Mouse (Mus musculus): ENCODE data around the gene Asic1. TPM values are rescaled to one million over a fixed set of nuclear protein-coding genes. Genes with fewer than 3 reads are reported as not detected.
A peak's percentile ranks its signal among the peaks of the same experiment; 100 is the strongest.

The Asic1 gene
- polyA plus RNA-seq, 1 experiment from 2014 or later: 1.5 TPM

DNA sequence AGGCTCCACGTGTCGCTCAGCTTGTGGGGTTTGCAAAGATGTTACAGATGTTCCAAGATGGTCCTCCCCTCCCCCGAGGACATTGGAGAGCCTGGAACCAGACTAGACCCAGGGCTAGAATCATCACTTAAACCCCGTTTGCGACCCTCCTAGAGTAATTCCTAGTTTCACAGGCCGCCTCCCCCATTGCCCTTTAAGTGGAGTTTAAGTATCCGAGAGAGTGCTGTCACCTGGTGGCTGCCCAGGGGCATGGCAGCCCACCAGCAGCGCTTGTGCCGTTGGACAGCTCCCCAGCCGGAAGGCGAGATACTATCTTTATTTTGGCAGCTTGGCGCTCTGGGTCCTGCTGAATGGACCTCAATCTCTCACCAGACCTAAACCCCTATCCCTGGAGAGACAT lies 1.3 kb upstream of the Asic1 start:
- no peak for ATAC-seq (ENCODE audit: insufficient number of reproducible peaks, insufficient read depth, low FRiP score, low read depth)
- H3K4me3 ChIP-seq (ENCODE audit: low read depth, low read length): no peak overlapping the region
- peaks cover 6% of the 10 kb centered on the region; the same call in 1 of the 2 replicates for H3K4me1 ChIP-seq (ENCODE audit: control insufficient read depth, insufficient read depth, low read length)
- no peaks in the 10 kb centered on the region for H3K36me3 ChIP-seq (ENCODE audit: control insufficient read depth, insufficient read depth, low read length)
- no peak overlapping the region for H3K27ac ChIP-seq (ENCODE audit: low read length)
- H3K27me3 ChIP-seq (ENCODE audit: control insufficient read depth, insufficient read depth, low read length): peaks cover 34% of the 10 kb centered on the region
- WGBS: 1% methylated on average over 12 of the region's 12 CpGs
- H3K9ac ChIP-seq (replicated peaks; ENCODE audit: low read depth, low read length): no peak overlapping the region
- no peak overlapping the region for H3K4me2 ChIP-seq (replicated peaks; ENCODE audit: low read depth, low read length)
- H3K9me3 ChIP-seq (ENCODE audit: control insufficient read depth, low read depth, low read length): no peaks in the 10 kb centered on the region

DNA sequence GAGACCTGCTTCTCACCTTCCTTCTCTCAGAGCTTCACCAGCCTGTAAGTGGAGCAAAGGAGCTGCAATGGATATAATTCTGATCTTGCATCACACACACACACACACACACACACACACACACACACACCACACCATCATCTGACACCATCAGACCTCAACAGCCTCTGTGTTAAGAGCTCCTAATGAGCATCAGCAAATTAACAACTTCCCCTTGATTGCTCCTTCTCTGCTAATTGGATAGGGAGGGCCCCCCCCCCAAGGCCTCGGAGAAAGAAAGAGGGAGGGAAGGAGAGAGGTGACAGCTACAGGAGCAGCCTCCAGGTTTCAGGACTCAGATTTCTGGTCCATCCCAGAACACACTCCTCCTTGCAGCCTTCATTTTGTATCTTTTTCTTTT lies 776 bp upstream of the Asic1 start:
- Histone ChIP-seq H3K27ac (ENCODE audit: low read length) (no peak overlapping the region), H3K9ac (replicated peaks; ENCODE audit: low read depth, low read length) (no peak overlapping the region), H3K4me3 (ENCODE audit: low read depth, low read length) (no peak overlapping the region), H3K9me3 (ENCODE audit: control insufficient read depth, low read depth, low read length) (no peaks in the 10 kb centered on the region), H3K4me1 (ENCODE audit: control insufficient read depth, insufficient read depth, low read length) (peaks cover under 1% of the 10 kb centered on the region; the same call in 1 of the 2 replicates), H3K27me3 (ENCODE audit: control insufficient read depth, insufficient read depth, low read length) (peaks cover 34% of the 10 kb centered on the region), H3K36me3 (ENCODE audit: control insufficient read depth, insufficient read depth, low read length) (no peaks in the 10 kb centered on the region), H3K4me2 (replicated peaks; ENCODE audit: low read depth, low read length) (no peak overlapping the region)
- ATAC-seq (ENCODE audit: insufficient number of reproducible peaks, insufficient read depth, low FRiP score, low read depth): no peak
- 0% methylated on average over 1 of the region's 1 CpGs for WGBS

DNA sequence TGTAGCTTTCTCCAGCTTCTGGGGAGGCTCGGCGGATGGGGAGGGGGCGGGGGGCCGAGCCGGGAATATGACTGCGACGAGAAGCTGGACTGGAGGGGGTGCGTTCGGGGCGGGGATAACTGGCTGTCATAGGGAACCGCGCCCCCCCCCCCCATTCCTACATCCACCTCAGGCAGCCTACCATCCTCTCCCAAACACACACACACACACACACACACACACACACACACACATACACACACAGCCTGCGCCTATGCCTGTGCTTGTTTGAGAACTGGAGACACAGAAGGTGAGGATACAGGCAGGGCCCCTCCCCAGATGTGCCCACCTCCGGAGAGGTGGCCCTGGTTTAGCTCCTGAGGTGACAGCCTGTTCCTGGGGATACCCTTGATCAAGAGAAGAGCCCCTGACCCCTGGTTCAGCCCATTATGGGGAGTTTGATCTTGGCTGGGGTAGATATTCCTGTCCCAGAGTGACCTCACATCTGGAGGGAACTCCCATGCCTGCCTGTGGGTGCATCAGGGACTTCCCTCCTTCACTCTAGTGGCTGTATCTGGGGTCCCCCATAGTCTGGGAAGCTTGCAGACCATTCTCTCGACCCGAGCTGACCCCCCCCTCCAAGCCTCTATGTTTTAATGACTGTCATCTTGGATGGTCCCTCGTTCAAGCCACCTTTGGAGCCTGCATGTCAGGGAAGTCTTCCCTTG lies 949 bp downstream of the Asic1 start:
- peak overlapping the region; percentile 49 for H3K4me3 ChIP-seq (ENCODE audit: low read depth, low read length)

DNA sequence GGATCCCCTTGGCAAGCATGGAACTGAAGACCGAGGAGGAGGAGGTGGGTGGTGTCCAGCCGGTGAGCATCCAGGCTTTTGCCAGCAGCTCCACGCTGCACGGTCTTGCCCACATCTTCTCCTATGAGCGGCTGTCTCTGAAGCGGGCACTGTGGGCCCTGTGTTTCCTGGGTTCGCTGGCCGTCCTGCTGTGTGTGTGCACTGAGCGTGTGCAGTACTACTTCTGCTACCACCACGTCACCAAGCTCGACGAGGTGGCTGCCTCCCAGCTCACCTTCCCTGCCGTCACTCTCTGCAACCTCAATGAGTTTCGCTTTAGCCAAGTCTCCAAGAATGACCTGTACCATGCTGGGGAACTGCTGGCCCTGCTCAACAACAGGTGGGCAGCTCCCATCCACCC lies 1.6 kb downstream of the Asic1 start:
- H3K4me3 ChIP-seq (ENCODE audit: low read depth, low read length): no peak overlapping the region
- no peak overlapping the region for H3K9ac ChIP-seq (replicated peaks; ENCODE audit: low read depth, low read length)
- no peak overlapping the region for H3K27ac ChIP-seq (ENCODE audit: low read length)
- H3K36me3 ChIP-seq (ENCODE audit: control insufficient read depth, insufficient read depth, low read length): no peaks in the 10 kb centered on the region
- no peaks in the 10 kb centered on the region for H3K9me3 ChIP-seq (ENCODE audit: control insufficient read depth, low read depth, low read length)
- WGBS: 65% methylated on average over 14 of the region's 14 CpGs
- H3K4me2 ChIP-seq (replicated peaks; ENCODE audit: low read depth, low read length): no peak overlapping the region
- no peaks in the 10 kb centered on the region for H3K4me1 ChIP-seq (ENCODE audit: control insufficient read depth, insufficient read depth, low read length)
- peaks cover 26% of the 10 kb centered on the region for H3K27me3 ChIP-seq (ENCODE audit: control insufficient read depth, insufficient read depth, low read length)
- ATAC-seq (ENCODE audit: insufficient number of reproducible peaks, insufficient read depth, low FRiP score, low read depth): no peak

More for the DNA sequence above, 949 bp downstream of the Asic1 start:
- Histone ChIP-seq H3K4me2 (replicated peaks; ENCODE audit: low read depth, low read length) (peak overlapping the region; percentile 95), H3K27me3 (ENCODE audit: control insufficient read depth, insufficient read depth, low read length) (peaks cover 29% of the 10 kb centered on the region), H3K27ac (ENCODE audit: low read length) (no peak overlapping the region), H3K9me3 (ENCODE audit: control insufficient read depth, low read depth, low read length) (no peaks in the 10 kb centered on the region), H3K36me3 (ENCODE audit: control insufficient read depth, insufficient read depth, low read length) (no peaks in the 10 kb centered on the region), H3K4me1 (ENCODE audit: control insufficient read depth, insufficient read depth, low read length) (no peaks in the 10 kb centered on the region), H3K9ac (replicated peaks; ENCODE audit: low read depth, low read length) (no peak overlapping the region; the same call in 1 of the 2 replicates)
- no peak for ATAC-seq (ENCODE audit: insufficient number of reproducible peaks, insufficient read depth, low FRiP score, low read depth)
- WGBS: 10% methylated on average over 10 of the region's 17 CpGs

DNA sequence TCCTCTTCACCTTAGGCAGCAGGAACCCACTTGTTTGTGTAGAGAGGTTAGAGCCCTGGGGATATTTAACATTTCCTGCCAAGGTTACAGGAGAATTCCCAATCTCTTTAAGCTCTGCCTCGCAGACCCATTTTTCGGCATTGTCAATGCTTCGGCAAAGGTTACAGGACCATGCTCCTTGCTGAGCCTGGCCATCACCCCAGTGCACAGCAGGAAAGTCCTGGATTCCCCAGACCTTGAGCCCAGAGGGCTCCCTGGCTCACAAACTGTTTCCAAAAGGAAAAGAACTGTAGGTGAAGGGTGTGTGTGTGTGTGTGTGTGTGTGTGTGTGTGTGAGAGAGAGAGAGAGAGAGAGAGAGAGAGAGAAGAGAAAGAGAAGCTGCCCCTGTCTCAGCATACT lies 4.7 kb downstream of the Asic1 start:
- Histone ChIP-seq H3K9me3 (ENCODE audit: control insufficient read depth, low read depth, low read length) (no peaks in the 10 kb centered on the region), H3K27me3 (ENCODE audit: control insufficient read depth, insufficient read depth, low read length) (peaks cover 22% of the 10 kb centered on the region), H3K4me2 (replicated peaks; ENCODE audit: low read depth, low read length) (no peak overlapping the region), H3K9ac (replicated peaks; ENCODE audit: low read depth, low read length) (no peak overlapping the region), H3K36me3 (ENCODE audit: control insufficient read depth, insufficient read depth, low read length) (no peaks in the 10 kb centered on the region), H3K27ac (ENCODE audit: low read length) (no peak overlapping the region), H3K4me1 (ENCODE audit: control insufficient read depth, insufficient read depth, low read length) (0 out of 2 replicates have a peak, but pooled peaks cover 4% of the 10 kb centered on the region), H3K4me3 (ENCODE audit: low read depth, low read length) (no peak overlapping the region)
- ATAC-seq (ENCODE audit: insufficient number of reproducible peaks, insufficient read depth, low FRiP score, low read depth): no peak
- 81% methylated on average over 3 of the region's 3 CpGs for WGBS

DNA sequence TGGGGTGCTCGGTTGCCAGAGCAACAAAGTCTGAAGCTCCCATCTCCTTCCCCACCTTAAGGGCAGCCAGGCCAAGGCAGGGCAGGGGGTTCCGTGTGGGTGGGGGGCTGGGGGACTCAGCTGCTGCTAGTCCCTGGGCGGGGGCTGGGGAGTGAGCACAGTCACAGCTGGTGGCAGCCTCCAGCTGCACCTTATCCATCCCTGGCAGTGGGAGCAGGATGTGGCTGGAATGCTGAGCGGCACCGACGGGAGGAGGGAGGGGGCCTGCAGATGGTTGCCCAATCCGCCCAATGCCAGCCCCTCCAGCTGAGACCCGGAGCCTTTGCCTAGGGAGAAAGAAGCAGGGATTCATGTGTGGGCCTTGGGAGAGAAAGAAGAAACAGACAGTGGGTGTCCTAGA lies 6.9 kb downstream of the Asic1 start:
- Histone ChIP-seq H3K4me1 (ENCODE audit: control insufficient read depth, insufficient read depth, low read length) (0 out of 2 replicates have a peak, but pooled peaks cover 4% of the 10 kb centered on the region), H3K27ac (ENCODE audit: low read length) (no peak overlapping the region), H3K36me3 (ENCODE audit: control insufficient read depth, insufficient read depth, low read length) (no peaks in the 10 kb centered on the region), H3K4me2 (replicated peaks; ENCODE audit: low read depth, low read length) (no peak overlapping the region), H3K27me3 (ENCODE audit: control insufficient read depth, insufficient read depth, low read length) (0 out of 2 replicates have a peak, but pooled peaks cover 9% of the 10 kb centered on the region), H3K9ac (replicated peaks; ENCODE audit: low read depth, low read length) (no peak overlapping the region), H3K9me3 (ENCODE audit: control insufficient read depth, low read depth, low read length) (no peaks in the 10 kb centered on the region), H3K4me3 (ENCODE audit: low read depth, low read length) (no peak overlapping the region)
- no peak for ATAC-seq (ENCODE audit: insufficient number of reproducible peaks, insufficient read depth, low FRiP score, low read depth)
- 36% methylated on average over 8 of the region's 8 CpGs for WGBS

DNA sequence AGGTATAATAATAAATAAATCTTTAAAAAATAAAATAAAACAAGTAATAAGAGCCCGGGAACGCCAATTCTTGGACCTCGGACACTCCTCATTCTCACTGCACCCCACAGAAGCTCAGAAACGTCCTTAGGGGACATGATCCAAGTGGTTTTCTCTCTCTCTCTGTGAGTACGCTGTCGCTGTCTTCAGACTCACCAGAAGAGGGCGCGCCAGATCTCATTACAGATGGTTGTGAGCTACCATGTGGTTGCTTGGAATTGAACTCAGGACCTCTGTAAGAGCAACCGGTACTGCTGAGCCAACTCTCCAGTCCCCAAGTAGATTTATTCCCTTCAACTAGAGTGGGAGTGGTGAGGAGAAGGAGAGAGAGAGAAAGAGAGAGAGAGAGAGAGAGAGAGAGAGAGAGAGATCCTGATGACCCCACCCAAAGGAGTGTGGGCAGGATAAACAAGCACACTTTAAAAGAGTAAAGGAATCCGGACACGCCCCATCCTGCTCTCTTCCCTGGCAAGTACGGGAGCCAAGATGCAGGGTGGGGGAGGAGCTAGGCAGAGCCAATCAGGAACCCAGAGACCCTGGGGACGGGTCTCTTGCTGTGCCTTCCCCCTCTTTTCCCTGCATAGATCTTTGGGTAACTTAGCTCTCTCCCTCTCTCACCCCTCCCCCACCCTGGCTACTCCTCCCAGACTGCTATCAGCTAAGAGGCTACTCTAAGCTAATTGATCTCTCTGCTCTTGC lies 8.1 kb downstream of the Asic1 start:
- H3K4me2 ChIP-seq (replicated peaks; ENCODE audit: low read depth, low read length): no peak overlapping the region
- H3K27me3 ChIP-seq (ENCODE audit: control insufficient read depth, insufficient read depth, low read length): 0 out of 2 replicates have a peak, but pooled peaks cover 3% of the 10 kb centered on the region
- 0 out of 2 replicates have a peak, but pooled peaks cover 4% of the 10 kb centered on the region for H3K4me1 ChIP-seq (ENCODE audit: control insufficient read depth, insufficient read depth, low read length)
- H3K27ac ChIP-seq (ENCODE audit: low read length): no peak overlapping the region
- no peak overlapping the region for H3K9ac ChIP-seq (replicated peaks; ENCODE audit: low read depth, low read length)
- ATAC-seq (ENCODE audit: insufficient number of reproducible peaks, insufficient read depth, low FRiP score, low read depth): peak; percentile 54; the same call in 1 of the 2 replicates
- WGBS: 15% methylated on average over 13 of the region's 13 CpGs
- H3K36me3 ChIP-seq (ENCODE audit: control insufficient read depth, insufficient read depth, low read length): no peaks in the 10 kb centered on the region
- no peak overlapping the region for H3K4me3 ChIP-seq (ENCODE audit: low read depth, low read length)
- no peaks in the 10 kb centered on the region for H3K9me3 ChIP-seq (ENCODE audit: control insufficient read depth, low read depth, low read length)

DNA sequence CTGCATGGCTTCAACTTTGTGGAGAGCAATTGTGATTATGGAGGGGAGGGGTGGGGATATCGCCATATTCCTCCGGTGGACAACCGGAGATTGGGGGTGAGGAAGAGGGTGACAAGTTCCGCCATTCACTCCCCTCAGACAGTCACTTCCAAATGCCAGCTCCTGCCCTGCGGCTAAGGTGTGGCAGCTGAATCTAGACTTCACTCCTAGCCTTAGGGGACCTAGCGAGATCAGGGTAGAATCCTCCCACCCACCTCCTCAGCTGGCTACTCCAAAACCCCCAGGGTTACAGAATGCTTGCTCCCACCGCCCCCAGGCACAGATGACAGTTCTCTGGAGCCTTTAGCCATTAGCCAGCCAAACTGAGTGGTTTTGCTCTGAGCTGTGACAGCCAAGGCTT lies 8.8 kb downstream of the Asic1 start:
- H3K27me3 ChIP-seq (ENCODE audit: control insufficient read depth, insufficient read depth, low read length): 0 out of 2 replicates have a peak, but pooled peaks cover 3% of the 10 kb centered on the region
- H3K36me3 ChIP-seq (ENCODE audit: control insufficient read depth, insufficient read depth, low read length): no peaks in the 10 kb centered on the region
- H3K9me3 ChIP-seq (ENCODE audit: control insufficient read depth, low read depth, low read length): no peaks in the 10 kb centered on the region
- H3K9ac ChIP-seq (replicated peaks; ENCODE audit: low read depth, low read length): no peak overlapping the region
- no peak overlapping the region for H3K4me2 ChIP-seq (replicated peaks; ENCODE audit: low read depth, low read length)
- no peak overlapping the region for H3K4me3 ChIP-seq (ENCODE audit: low read depth, low read length)
- WGBS: 54% methylated on average over 7 of the region's 7 CpGs
- 0 out of 2 replicates have a peak, but pooled peaks cover 4% of the 10 kb centered on the region for H3K4me1 ChIP-seq (ENCODE audit: control insufficient read depth, insufficient read depth, low read length)
- H3K27ac ChIP-seq (ENCODE audit: low read length): no peak overlapping the region
- ATAC-seq (ENCODE audit: insufficient number of reproducible peaks, insufficient read depth, low FRiP score, low read depth): no peak

Measured in stomach, embryonic 14.5 days (tissue).